Mouse (Mus musculus) CH12.LX (cell line): ENCODE measurements around the gene Cd96.

Experiments used
- CTCF ChIP-seq, 2 experiments: IDR thresholded peaks in 1 of 2; conservative IDR thresholded peaks in 1 of 2; 2 replicates each; pipeline ENCODE4 v1.5.1; 2011 to 2012; ENCODE audit warnings: low read depth in 2 of 2, low read length in 2 of 2, improper control_type of control experiment in 1 of 2, inconsistent platforms in 1 of 2, mild to moderate bottlenecking in 1 of 2, moderate library complexity in 1 of 2
- EP300 ChIP-seq: IDR thresholded peaks from 2 replicates; pipeline ENCODE4 v1.6.1; 2011; ENCODE audit warnings: low read length, improper control_type of control experiment
- ETS1 ChIP-seq: conservative IDR thresholded peaks from 2 replicates; pipeline ENCODE4 v1.6.1; 2012; ENCODE audit warnings: low read depth, mild to moderate bottlenecking, inconsistent platforms, low read length, improper control_type of control experiment, moderate library complexity
- JUND ChIP-seq: conservative IDR thresholded peaks from 2 replicates; pipeline ENCODE4 v1.6.1; 2011; ENCODE audit warnings: low read depth, low read length, improper control_type of control experiment
- MAX ChIP-seq: IDR thresholded peaks from 2 replicates; pipeline ENCODE4 v1.6.1; 2011; ENCODE audit warnings: low read length, improper control_type of control experiment
- MYC ChIP-seq: IDR thresholded peaks from 2 replicates; pipeline ENCODE4 v1.6.1; 2011; ENCODE audit warnings: low read depth, mild to moderate bottlenecking, improper control_type of control experiment, low read length
- POLR2A ChIP-seq: IDR thresholded peaks from 2 replicates; pipeline ENCODE4 v1.6.1; 2011; ENCODE audit warnings: low read depth, mild to moderate bottlenecking, improper control_type of control experiment, low read length
- SMC3 ChIP-seq: IDR thresholded peaks from 2 replicates; pipeline ENCODE4 v1.6.1; 2011; ENCODE audit warnings: low read depth, low read length, improper control_type of control experiment
- TCF12 ChIP-seq: IDR thresholded peaks from 2 replicates; pipeline ENCODE4 v1.6.1; 2014; ENCODE audit warnings: low read depth, mild to moderate bottlenecking, inconsistent platforms, low read length, improper control_type of control experiment
- ZC3H11A ChIP-seq: IDR thresholded peaks from 2 replicates; pipeline ENCODE4 v1.6.1; 2012; ENCODE audit warnings: low read depth, mild to moderate bottlenecking, inconsistent platforms, low read length, improper control_type of control experiment
- ZNF384 ChIP-seq: IDR thresholded peaks from 2 replicates; pipeline ENCODE4 v1.6.1; 2012; ENCODE audit warnings: low read depth, low read length, improper control_type of control experiment, inconsistent platforms

- TF ChIP-seq CTCF (conservative IDR thresholded peaks at IDR 0.05 in 1 of 2, IDR thresholded peaks at IDR 0.05 in 1 of 2; ENCODE audit: low read depth in 2 of 2, low read length in 2 of 2) (no peak), ZC3H11A (no peak), MAX (no peak), ETS1 (no peak), ZNF384 (no peak), JUND (no peak), SMC3 (no peak), TCF12 (no peak), MYC (no peak), EP300 (no peak), POLR2A (no peak)
These were observed 121.8 kb downstream of the Cd96 start for GRCm38 (mm10) chr16:45998231-45998630.
